Mouse (Mus musculus): Measurements from ENCODE around the gene Radil. TPM values are rescaled to one million over a fixed set of nuclear protein-coding genes. Genes with fewer than 3 reads are reported as not detected.

Radil gene
- polyA plus RNA-seq, 1 experiment from 2014 or later = 0.55 TPM

DNA sequence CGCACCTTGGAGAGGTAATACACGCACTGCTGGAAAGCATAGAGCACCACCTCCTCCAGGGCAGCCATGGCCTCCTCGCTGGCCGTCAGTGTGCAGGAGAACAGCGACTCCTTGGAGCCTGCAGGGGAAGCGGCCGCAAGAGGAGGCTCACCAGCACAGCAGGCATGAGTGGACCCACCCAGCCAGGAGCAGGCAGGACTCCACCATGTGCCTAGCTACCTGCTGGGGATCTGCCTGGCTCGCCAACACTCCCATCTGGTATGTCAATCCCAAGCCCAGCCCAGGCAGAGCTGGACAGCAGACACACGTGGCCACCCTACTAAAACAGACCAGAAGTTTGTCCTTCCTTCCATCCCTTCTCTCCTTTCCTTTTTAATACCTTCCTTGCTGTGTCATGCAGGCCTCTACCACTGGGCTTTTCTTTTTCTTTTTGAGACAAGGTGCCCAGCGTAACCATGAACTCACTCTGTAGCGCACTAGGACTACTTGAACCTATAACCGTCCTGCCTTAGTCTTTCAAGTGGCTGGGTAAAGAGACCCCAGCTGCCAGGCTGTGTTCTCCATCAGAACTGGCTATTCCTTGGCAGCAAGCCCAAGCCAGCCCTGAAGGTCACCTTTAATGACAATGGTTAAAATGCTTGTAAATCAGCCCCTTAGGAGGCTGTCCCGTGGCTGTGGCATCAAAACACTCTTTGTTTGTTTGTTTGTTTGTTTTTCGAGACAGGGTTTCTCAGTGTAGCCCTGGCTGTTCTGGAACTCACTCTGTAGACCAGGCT is 55.4 kb downstream of the Radil start:
- Histone ChIP-seq H3K9me3 (ENCODE audit: control insufficient read depth) (no peaks in the 10 kb centered on the region), H3K4me2 (replicated peaks; ENCODE audit: low read depth) (no peak overlapping the region), H3K4me1 (replicated peaks; ENCODE audit: control insufficient read depth, insufficient read depth, low read length) (no peaks in the 10 kb centered on the region), H3K36me3 (ENCODE audit: control insufficient read depth, insufficient read depth) (no peaks in the 10 kb centered on the region), H3K4me3 (ENCODE audit: low read depth, low read length) (no peak overlapping the region), H3K27ac (ENCODE audit: low read depth, low read length) (no peak overlapping the region), H3K9ac (ENCODE audit: low read depth, low read length) (no peak overlapping the region), H3K27me3 (replicated peaks; ENCODE audit: control insufficient read depth, insufficient read depth, low read length) (no peaks in the 10 kb centered on the region)
- no peak for TF ChIP-seq CTCF (IDR thresholded peaks at IDR 0.05; ENCODE audit: low read depth)
- 65% methylated on average over 14 of the region's 14 CpGs for WGBS
- no peak for ATAC-seq

DNA sequence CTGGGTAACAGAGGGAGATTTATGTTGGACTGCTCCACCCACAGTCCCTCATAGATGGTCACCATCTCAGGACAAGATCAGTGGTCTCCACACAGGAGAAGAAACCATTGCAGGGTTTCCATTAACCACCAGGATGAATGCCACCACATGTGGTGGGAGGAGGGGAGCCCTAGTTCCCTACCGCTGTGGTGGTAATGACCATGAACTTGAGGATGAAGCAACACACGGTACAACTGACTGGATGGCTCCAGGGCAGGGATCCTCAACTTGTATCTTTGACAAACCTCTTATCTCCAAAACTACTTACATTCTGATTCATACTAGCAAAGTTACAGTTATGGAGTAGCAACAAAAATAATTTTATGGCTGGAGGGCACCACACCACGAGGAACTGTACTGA is 57.6 kb downstream of the Radil start:
- no peak for TF ChIP-seq CTCF (IDR thresholded peaks at IDR 0.05; ENCODE audit: low read depth)
- ATAC-seq = no peak
- no peaks in the 10 kb centered on the region for H3K9me3 ChIP-seq (ENCODE audit: control insufficient read depth)
- no peak overlapping the region for H3K9ac ChIP-seq (ENCODE audit: low read depth, low read length)
- H3K4me2 ChIP-seq (replicated peaks; ENCODE audit: low read depth) = no peak overlapping the region
- H3K4me3 ChIP-seq (ENCODE audit: low read depth, low read length) = no peak overlapping the region
- no peaks in the 10 kb centered on the region for H3K4me1 ChIP-seq (replicated peaks; ENCODE audit: control insufficient read depth, insufficient read depth, low read length)
- H3K27ac ChIP-seq (ENCODE audit: low read depth, low read length) = no peak overlapping the region
- H3K36me3 ChIP-seq (ENCODE audit: control insufficient read depth, insufficient read depth) = no peaks in the 10 kb centered on the region
- WGBS = 78% methylated on average over 3 of the region's 3 CpGs
- H3K27me3 ChIP-seq (replicated peaks; ENCODE audit: control insufficient read depth, insufficient read depth, low read length) = no peaks in the 10 kb centered on the region

DNA sequence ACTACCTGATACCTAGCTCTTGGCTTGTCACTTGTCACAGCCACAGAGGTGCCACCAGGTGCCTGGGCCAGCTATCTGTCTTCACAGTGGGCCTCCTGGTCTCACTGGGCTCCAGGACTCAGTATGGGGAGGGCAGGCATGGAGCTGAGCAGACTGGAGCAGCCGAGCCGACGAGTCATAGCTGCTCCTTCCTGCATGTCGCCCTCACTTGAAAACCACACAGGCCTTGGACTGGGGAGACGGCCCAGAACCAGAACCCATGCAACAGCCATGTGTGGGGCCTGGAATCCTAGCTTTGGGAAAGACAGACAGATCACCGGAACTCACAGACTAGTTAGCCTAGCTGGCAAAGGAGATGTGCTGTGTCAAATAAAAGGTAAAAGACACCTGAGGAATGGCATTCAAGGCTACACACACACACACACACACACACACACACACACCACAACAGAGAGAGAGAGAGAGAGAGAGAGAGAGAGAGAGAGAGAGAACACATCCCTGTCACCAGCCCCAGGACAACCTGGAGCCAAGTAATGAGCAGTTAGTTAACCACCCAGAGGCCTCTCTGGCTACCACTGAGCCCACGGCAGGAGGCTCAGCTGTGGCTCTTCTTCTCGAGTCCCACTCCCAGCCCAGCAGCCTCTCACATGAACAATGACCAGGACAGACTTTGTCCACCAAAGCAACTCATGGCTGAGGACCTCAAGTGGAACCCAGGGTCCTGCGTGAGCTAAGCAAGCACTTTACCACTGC is 60.8 kb downstream of the Radil start:
- Histone ChIP-seq H3K36me3 (ENCODE audit: control insufficient read depth, insufficient read depth) (no peaks in the 10 kb centered on the region), H3K4me1 (replicated peaks; ENCODE audit: control insufficient read depth, insufficient read depth, low read length) (no peaks in the 10 kb centered on the region), H3K9ac (ENCODE audit: low read depth, low read length) (no peak overlapping the region), H3K4me2 (replicated peaks; ENCODE audit: low read depth) (no peak overlapping the region), H3K27ac (ENCODE audit: low read depth, low read length) (no peak overlapping the region), H3K9me3 (ENCODE audit: control insufficient read depth) (no peaks in the 10 kb centered on the region), H3K4me3 (ENCODE audit: low read depth, low read length) (no peak overlapping the region), H3K27me3 (replicated peaks; ENCODE audit: control insufficient read depth, insufficient read depth, low read length) (no peaks in the 10 kb centered on the region)
- ATAC-seq = no peak
- WGBS = 65% methylated on average over 9 of the region's 9 CpGs
- no peak for TF ChIP-seq CTCF (IDR thresholded peaks at IDR 0.05; ENCODE audit: low read depth)

DNA sequence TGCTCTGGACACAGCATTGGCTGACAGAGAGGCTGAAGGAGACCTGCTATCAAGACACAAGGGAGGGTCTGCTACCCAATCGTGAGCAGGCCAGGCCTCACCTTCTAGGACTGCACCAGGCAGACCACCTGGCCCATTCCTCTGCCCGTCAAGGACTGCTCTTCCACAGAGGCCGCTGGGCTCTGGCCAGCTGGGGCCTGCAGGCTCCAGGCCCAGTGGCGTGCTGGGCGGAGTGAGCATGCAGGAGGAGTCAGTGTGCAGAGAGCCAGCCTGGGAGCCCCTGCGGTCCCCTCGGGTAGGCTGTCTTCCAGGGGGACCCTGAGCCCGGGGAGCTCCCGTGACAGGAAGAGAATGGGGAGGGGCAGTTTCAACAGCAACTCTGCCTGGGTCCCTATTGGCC is 64.2 kb downstream of the Radil start:
- no peak overlapping the region for H3K4me2 ChIP-seq (replicated peaks; ENCODE audit: low read depth)
- no peak overlapping the region for H3K27ac ChIP-seq (ENCODE audit: low read depth, low read length)
- TF ChIP-seq CTCF (IDR thresholded peaks at IDR 0.05; ENCODE audit: low read depth) = no peak
- no peak overlapping the region for H3K9ac ChIP-seq (ENCODE audit: low read depth, low read length)
- no peaks in the 10 kb centered on the region for H3K9me3 ChIP-seq (ENCODE audit: control insufficient read depth)
- no peaks in the 10 kb centered on the region for H3K4me1 ChIP-seq (replicated peaks; ENCODE audit: control insufficient read depth, insufficient read depth, low read length)
- no peaks in the 10 kb centered on the region for H3K36me3 ChIP-seq (ENCODE audit: control insufficient read depth, insufficient read depth)
- H3K4me3 ChIP-seq (ENCODE audit: low read depth, low read length) = no peak overlapping the region
- H3K27me3 ChIP-seq (replicated peaks; ENCODE audit: control insufficient read depth, insufficient read depth, low read length) = no peaks in the 10 kb centered on the region
- ATAC-seq = no peak
- WGBS = 55% methylated on average over 9 of the region's 9 CpGs

- Histone ChIP-seq H3K4me2 (replicated peaks; ENCODE audit: low read depth) (no peak overlapping the region), H3K27me3 (replicated peaks; ENCODE audit: control insufficient read depth, insufficient read depth, low read length) (no peaks in the 10 kb centered on the region), H3K4me3 (ENCODE audit: low read depth, low read length) (no peak overlapping the region), H3K9me3 (ENCODE audit: control insufficient read depth) (no peaks in the 10 kb centered on the region), H3K9ac (ENCODE audit: low read depth, low read length) (no peak overlapping the region), H3K36me3 (ENCODE audit: control insufficient read depth, insufficient read depth) (no peaks in the 10 kb centered on the region), H3K27ac (ENCODE audit: low read depth, low read length) (no peak overlapping the region), H3K4me1 (replicated peaks; ENCODE audit: control insufficient read depth, insufficient read depth, low read length) (no peaks in the 10 kb centered on the region)
- TF ChIP-seq CTCF (IDR thresholded peaks at IDR 0.05; ENCODE audit: low read depth) = no peak
- ATAC-seq = no peak
- WGBS = 91% methylated on average over 5 of the region's 5 CpGs
These were observed 67.3 kb downstream of the Radil start for GRCm38 (mm10) chr5:142483581-142483980.

DNA sequence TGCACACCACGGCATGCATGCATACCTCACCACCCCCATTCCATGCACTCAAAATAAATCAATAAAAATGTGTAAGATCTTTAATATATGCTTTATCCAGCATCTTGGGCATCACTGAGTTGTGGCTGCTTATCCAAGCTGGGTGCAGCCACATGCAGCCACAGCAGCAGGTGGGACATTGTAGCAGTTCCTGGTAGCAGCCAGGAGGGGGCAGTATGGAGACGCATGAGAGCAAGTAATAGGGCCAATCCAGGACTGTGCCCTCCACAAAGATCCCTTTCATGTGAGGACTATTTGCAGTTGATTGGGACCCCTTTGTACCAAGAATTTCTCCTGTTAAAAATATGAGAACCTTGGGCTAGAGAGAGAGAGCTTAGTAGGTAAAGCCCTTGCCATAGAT is 68.4 kb downstream of the Radil start:
- Histone ChIP-seq H3K27me3 (replicated peaks; ENCODE audit: control insufficient read depth, insufficient read depth, low read length) (no peaks in the 10 kb centered on the region), H3K36me3 (ENCODE audit: control insufficient read depth, insufficient read depth) (peaks cover under 1% of the 10 kb centered on the region; the same call in 1 of the 2 replicates), H3K4me1 (replicated peaks; ENCODE audit: control insufficient read depth, insufficient read depth, low read length) (no peaks in the 10 kb centered on the region), H3K9me3 (ENCODE audit: control insufficient read depth) (no peaks in the 10 kb centered on the region), H3K27ac (ENCODE audit: low read depth, low read length) (no peak overlapping the region), H3K4me2 (replicated peaks; ENCODE audit: low read depth) (no peak overlapping the region), H3K9ac (ENCODE audit: low read depth, low read length) (no peak overlapping the region), H3K4me3 (ENCODE audit: low read depth, low read length) (no peak overlapping the region)
- ATAC-seq = no peak
- TF ChIP-seq CTCF (IDR thresholded peaks at IDR 0.05; ENCODE audit: low read depth) = peak; percentile 71
- WGBS = 69% methylated on average over 2 of the region's 2 CpGs
